Mouse (Mus musculus) midbrain, embryonic 16.5 days (tissue): ENCODE measurements around the gene Scaf1. TPM values are rescaled to one million over a fixed set of nuclear protein-coding genes. Genes with fewer than 3 reads are reported as not detected.
A peak's percentile ranks its signal among the peaks of the same experiment; 100 is the strongest.

ENCODE experiments used
- ATAC-seq: fragments of 200-750 bp; cut with Nextera tagmentation; 2 replicates; pipeline ENCODE4 v1.8.0; 2017; ENCODE audit warnings: moderate TSS enrichment
- H3K27ac ChIP-seq: fragments of 300-500 bp; sonication (generic); 2 replicates; pipeline ENCODE4 v1.5.1; 2014; ENCODE audit warnings: mild to moderate bottlenecking, low read length, mixed read lengths
- H3K27me3 ChIP-seq: fragments of 300-500 bp; sonication (generic); 2 replicates; pipeline ENCODE4 v1.6.1; 2014; ENCODE audit warnings: low read depth, low read length, mixed read lengths; ENCODE audit not compliant: control insufficient read depth, insufficient read depth
- H3K36me3 ChIP-seq: fragments of 300-500 bp; sonication (generic); 2 replicates; pipeline ENCODE4 v1.6.1; 2014; ENCODE audit warnings: mild to moderate bottlenecking, low read length, moderate library complexity, mixed read lengths; ENCODE audit not compliant: control insufficient read depth, insufficient read depth
- H3K4me1 ChIP-seq: fragments of 300-500 bp; sonication (generic); 2 replicates; pipeline ENCODE4 v1.6.1; 2014; ENCODE audit warnings: mild to moderate bottlenecking, low read length, mixed read lengths; ENCODE audit not compliant: control insufficient read depth, insufficient read depth
- H3K4me2 ChIP-seq: fragments of 300-500 bp; sonication (generic); 2 replicates; pipeline ENCODE4 v1.6.1; 2014; ENCODE audit warnings: mild to moderate bottlenecking, low read length, mixed read lengths
- H3K4me3 ChIP-seq: fragments of 300-500 bp; sonication (generic); 2 replicates; pipeline ENCODE4 v1.5.1; 2014; ENCODE audit warnings: low read depth, mild to moderate bottlenecking, low read length, moderate library complexity, mixed read lengths
- H3K9ac ChIP-seq: fragments of 300-500 bp; sonication (generic); 2 replicates; pipeline ENCODE4 v1.6.1; 2014; ENCODE audit warnings: low read depth, low read length, mixed read lengths
- H3K9me3 ChIP-seq: fragments of 300-500 bp; sonication (generic); replicated peaks from 2 replicates; pipeline ENCODE4 v1.6.1; 2014; ENCODE audit warnings: mild to moderate bottlenecking, low read length, mixed read lengths; ENCODE audit not compliant: control insufficient read depth, poor library complexity, severe bottlenecking
- WGBS: fragments of 180-500 bp; shearing (Covaris S2); extraction: QIAGEN DNeasy Blood & Tissue Kit; methylation state at CpG from one replicate; pipeline ENCODE4 v1.1.7; 2014; 5-methylcytosine and 5-hydroxymethylcytosine counted together
- polyA plus RNA-seq: library from polyadenylated mRNA; unstranded; fragments of >200 nt; fragmentation: Nextera tagmentation; extraction: Ambion mirVana; gene quantifications from 2 replicates; pipeline ENCODE4 v1.2.1, GENCODE M21; 2015

The Scaf1 gene
- polyA plus RNA-seq, 1 experiment from 2014 or later = 42.4 TPM

DNA sequence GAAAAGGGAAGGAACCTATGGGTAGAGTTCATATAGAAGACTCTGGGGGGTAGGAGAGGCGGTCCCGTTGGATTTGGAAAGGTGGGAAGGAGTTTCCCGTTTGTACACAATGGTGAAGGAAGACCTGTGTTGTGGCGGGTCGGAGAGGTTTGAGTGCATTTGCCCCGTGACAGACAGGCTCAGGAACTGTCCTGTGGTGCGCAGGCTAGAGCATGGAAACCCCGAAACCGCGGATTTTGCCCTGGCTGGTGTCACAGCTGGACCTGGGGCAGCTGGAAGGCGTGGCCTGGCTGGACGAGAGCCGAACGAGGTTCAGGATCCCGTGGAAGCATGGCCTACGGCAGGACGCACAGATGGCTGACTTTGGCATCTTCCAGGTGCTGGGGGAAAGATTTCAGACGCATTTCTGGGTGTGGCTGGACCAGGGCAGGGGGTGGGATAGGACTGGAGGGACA lies 17.6 kb downstream of the Scaf1 start, which contains the start of gene Bcl2l12:
Gene Bcl2l12 (minus strand): TSS at position 212 of the 455 bp plus-strand sequence.
- no peaks in the 10 kb centered on the region for H3K9me3 ChIP-seq
- peak within 1 kb of the TSS; percentile 82 for H3K9ac ChIP-seq
- H3K4me2 ChIP-seq = peak within 1 kb of the TSS; percentile 90
- 3% methylated on average over 18 of the region's 18 CpGs for WGBS
- peaks cover 19% of the 10 kb centered on the region for H3K4me1 ChIP-seq
- no peak for ATAC-seq
- H3K4me3 ChIP-seq = peak within 1 kb of the TSS; percentile 64
- H3K36me3 ChIP-seq = peaks cover 24% of the 10 kb centered on the region
- H3K27ac ChIP-seq = peak within 1 kb of the TSS; percentile 78
- no peaks in the 10 kb centered on the region for H3K27me3 ChIP-seq

- Histone ChIP-seq H3K36me3 (peaks cover 19% of the 10 kb centered on the region), H3K27me3 (no peaks in the 10 kb centered on the region), H3K4me1 (peaks cover 19% of the 10 kb centered on the region), H3K4me3 (peak overlapping the region; percentile 64), H3K9me3 (no peaks in the 10 kb centered on the region), H3K4me2 (peak overlapping the region; percentile 90), H3K9ac (peak overlapping the region; percentile 82), H3K27ac (peak overlapping the region; percentile 78)
- WGBS = 4% methylated on average over 15 of the region's 15 CpGs
- ATAC-seq = peak; percentile 4; the same call in 1 of the 2 replicates
Measured at GRCm38 (mm10) chr7:44997940-44998428, 18.2 kb downstream of the Scaf1 start.

GRCm38 (mm10) chr7:44997231-44997939 lies 18.8 kb downstream of the Scaf1 start, which contains the start of gene Irf3:
Irf3 (plus strand) TSS chr7:44997648.
- H3K9me3 ChIP-seq = no peaks in the 10 kb centered on the region
- peak within 1 kb of the TSS; percentile 64 for H3K4me3 ChIP-seq
- peak; percentile 89 for ATAC-seq
- WGBS = under 1% methylated on average over 41 of the region's 43 CpGs
- H3K36me3 ChIP-seq = peaks cover 16% of the 10 kb centered on the region
- H3K27ac ChIP-seq = peak within 1 kb of the TSS; percentile 78
- H3K9ac ChIP-seq = peak within 1 kb of the TSS; percentile 82
- peak within 1 kb of the TSS; percentile 90 for H3K4me2 ChIP-seq
- peaks cover 19% of the 10 kb centered on the region for H3K4me1 ChIP-seq
- H3K27me3 ChIP-seq = no peaks in the 10 kb centered on the region

DNA sequence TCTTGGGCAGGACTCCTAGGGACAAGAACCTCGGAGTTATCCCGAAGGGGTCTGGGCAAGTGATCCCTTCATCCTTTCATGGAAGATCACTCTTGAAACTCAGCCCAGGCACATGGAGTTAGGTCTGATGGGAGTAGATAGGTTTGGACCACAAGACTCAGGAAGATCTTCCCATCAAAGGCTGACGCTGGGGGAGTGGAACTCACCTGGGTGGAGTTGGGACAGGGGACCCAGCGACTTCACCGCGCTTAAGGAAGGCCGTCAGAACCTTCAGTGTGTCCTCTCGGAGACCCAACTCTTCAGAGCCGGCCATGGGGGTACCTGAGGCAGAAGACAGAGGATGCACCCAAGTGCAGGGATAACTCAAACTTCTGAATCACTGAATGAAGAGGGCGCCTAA lies 19.5 kb downstream of the Scaf1 start:
- Histone ChIP-seq H3K4me2 (peak overlapping the region; percentile 90), H3K9me3 (no peaks in the 10 kb centered on the region), H3K36me3 (peaks cover 9% of the 10 kb centered on the region), H3K27ac (no peak overlapping the region), H3K4me1 (peaks cover 19% of the 10 kb centered on the region), H3K27me3 (no peaks in the 10 kb centered on the region), H3K9ac (0 out of 2 replicates have a peak overlapping the region, but pooled peaks have one; percentile 23), H3K4me3 (peak overlapping the region; percentile 64)
- 13% methylated on average over 10 of the region's 10 CpGs for WGBS
- no peak for ATAC-seq

GRCm38 (mm10) chr7:44986879-44987718 lies 29.1 kb downstream of the Scaf1 start:
- peaks cover 34% of the 10 kb centered on the region for H3K4me1 ChIP-seq
- no peaks in the 10 kb centered on the region for H3K27me3 ChIP-seq
- peak overlapping the region; percentile 91 for H3K27ac ChIP-seq
- H3K4me2 ChIP-seq = peak overlapping the region; percentile 74
- peak; percentile 29 for ATAC-seq
- no peaks in the 10 kb centered on the region for H3K9me3 ChIP-seq
- H3K4me3 ChIP-seq = peak overlapping the region; percentile 63
- H3K36me3 ChIP-seq = no peaks in the 10 kb centered on the region
- H3K9ac ChIP-seq = peak overlapping the region; percentile 78
- WGBS = 1% methylated on average over 29 of the region's 29 CpGs

DNA sequence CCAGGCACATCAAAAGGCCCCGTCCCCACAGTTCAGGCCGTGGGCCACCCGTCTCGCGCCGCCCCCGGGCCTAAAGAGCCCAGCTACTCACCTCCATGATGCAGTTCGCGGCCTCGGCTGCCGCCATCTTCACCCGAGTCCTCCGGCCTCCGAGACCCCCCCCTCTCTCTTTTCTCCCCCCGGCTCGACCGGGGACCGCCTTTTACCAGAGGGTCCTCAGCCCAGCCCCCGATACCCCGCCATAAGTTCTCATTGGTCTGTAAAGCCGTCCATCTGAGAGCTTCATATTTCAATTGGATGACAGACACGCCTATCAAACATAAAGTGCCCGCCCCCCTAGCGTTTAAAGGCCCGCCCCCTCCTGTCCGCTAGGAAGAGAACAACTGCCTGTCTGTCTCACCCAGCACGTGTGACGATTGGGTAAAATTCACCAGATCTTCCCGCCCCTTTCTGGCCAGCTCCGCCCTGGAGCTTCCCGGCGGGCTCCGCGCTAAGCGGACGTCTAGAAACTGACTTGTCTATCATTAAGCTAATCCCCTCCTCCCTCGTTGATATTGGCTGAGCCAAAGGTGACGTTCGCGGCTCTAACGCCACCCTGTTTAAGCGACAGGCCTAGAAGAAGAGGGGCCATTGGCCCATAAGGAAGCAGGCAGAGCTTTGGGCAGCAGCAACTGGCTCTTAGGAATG lies 29.8 kb downstream of the Scaf1 start, which contains the start of gene Prmt1:
Gene Prmt1 (minus strand): TSS at position 377 of the 687 bp plus-strand sequence.
- peak within 1 kb of the TSS; percentile 88 for H3K9ac ChIP-seq
- H3K36me3 ChIP-seq = peaks cover 6% of the 10 kb centered on the region
- peak within 1 kb of the TSS; percentile 94 for H3K27ac ChIP-seq
- peaks cover 34% of the 10 kb centered on the region for H3K4me1 ChIP-seq
- no peaks in the 10 kb centered on the region for H3K9me3 ChIP-seq
- H3K4me2 ChIP-seq = peak within 1 kb of the TSS; percentile 75
- ATAC-seq = peak; percentile 97
- WGBS = 0% methylated on average over 38 of the region's 42 CpGs
- H3K4me3 ChIP-seq = peak within 1 kb of the TSS; percentile 76
- H3K27me3 ChIP-seq = no peaks in the 10 kb centered on the region

- H3K4me1 ChIP-seq = peaks cover 34% of the 10 kb centered on the region
- H3K36me3 ChIP-seq = peaks cover 13% of the 10 kb centered on the region
- H3K27me3 ChIP-seq = no peaks in the 10 kb centered on the region
- ATAC-seq = peak; percentile 1
- H3K4me2 ChIP-seq = peak overlapping the region; percentile 75
- H3K4me3 ChIP-seq = peak overlapping the region; percentile 76
- no peaks in the 10 kb centered on the region for H3K9me3 ChIP-seq
- under 1% methylated on average over 42 of the region's 45 CpGs for WGBS
- peak overlapping the region; percentile 88 for H3K9ac ChIP-seq
- peak overlapping the region; percentile 94 for H3K27ac ChIP-seq
Measured at GRCm38 (mm10) chr7:44985595-44986191, 30.5 kb downstream of the Scaf1 start.

DNA sequence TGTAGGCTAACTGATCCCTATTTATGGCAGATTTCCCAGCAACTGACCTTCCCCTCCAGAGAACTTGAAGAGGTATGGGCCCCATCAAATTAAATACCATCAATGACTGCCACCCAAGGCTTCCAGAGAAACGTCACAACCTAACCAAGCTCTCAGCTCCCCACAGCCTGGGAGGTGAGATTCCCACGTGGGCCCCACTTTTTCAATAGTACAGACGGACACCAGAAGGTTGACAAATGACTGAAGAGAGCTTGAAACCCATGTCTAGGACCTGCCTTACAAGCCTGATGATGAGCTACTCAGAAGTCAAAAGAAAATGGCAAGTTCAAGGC lies 31.4 kb downstream of the Scaf1 start:
- Histone ChIP-seq H3K4me2 (peak overlapping the region; percentile 75), H3K9ac (0 out of 2 replicates have a peak overlapping the region, but pooled peaks have one; percentile 32), H3K9me3 (no peaks in the 10 kb centered on the region), H3K4me3 (peak overlapping the region; percentile 76), H3K27ac (peak overlapping the region; percentile 19; the same call in 1 of the 2 replicates), H3K27me3 (no peaks in the 10 kb centered on the region), H3K36me3 (peaks cover 18% of the 10 kb centered on the region), H3K4me1 (peaks cover 34% of the 10 kb centered on the region)
- ATAC-seq = no peak
- WGBS = 42% methylated on average over 3 of the region's 3 CpGs
